Mouse (Mus musculus): Measurements from ENCODE around the gene B430305J03Rik. TPM values are rescaled to one million over a fixed set of nuclear protein-coding genes. Genes with fewer than 3 reads are reported as not detected.

Gene B430305J03Rik
- total RNA-seq, 1 experiment from 2014 or later = not detected

GRCm38 (mm10) chr3:61348036-61348614 is 17.6 kb downstream of the B430305J03Rik start:
- DNase-seq = no peak

- no peak for DNase-seq
Measured at GRCm38 (mm10) chr3:61345636-61346035, 20.1 kb downstream of the B430305J03Rik start.

- DNase-seq = no peak
Measured at GRCm38 (mm10) chr3:61344031-61344430, 21.7 kb downstream of the B430305J03Rik start.

- no peak for DNase-seq
Measured at GRCm38 (mm10) chr3:61340321-61340720, 25.4 kb downstream of the B430305J03Rik start.

- no peak for DNase-seq
Measured at GRCm38 (mm10) chr3:61337230-61337629, 28.5 kb downstream of the B430305J03Rik start.

DNA sequence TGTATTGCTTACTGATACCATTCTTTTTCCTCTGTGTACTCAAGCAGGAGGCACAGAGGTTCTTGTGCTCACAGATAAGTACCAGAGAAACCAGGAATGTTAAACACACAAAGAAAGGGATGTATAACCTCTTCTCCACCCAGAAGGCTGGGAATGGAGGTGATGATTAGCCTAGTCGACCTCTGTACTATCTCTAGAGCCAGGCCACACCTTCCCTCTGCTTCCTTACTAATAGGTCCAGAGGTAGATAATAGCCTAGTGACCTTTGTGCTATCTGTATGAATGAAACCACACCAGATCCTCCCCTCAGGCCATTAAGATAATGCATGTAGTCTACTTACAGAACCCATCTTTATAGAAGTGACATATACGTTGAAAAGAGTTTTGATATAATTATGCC is 29.5 kb downstream of the B430305J03Rik start:
- DNase-seq = no peak

- no peak for DNase-seq
Measured at GRCm38 (mm10) chr3:61321632-61322031, 44.1 kb downstream of the B430305J03Rik start.

GRCm38 (mm10) chr3:61320031-61320430 is 45.7 kb downstream of the B430305J03Rik start:
- DNase-seq = no peak

GRCm38 (mm10) chr3:61315002-61315401 is 50.7 kb downstream of the B430305J03Rik start:
- no peak for DNase-seq

Other genes starting within 250 kb of the B430305J03Rik start
- gene Rap2b, start 4.3 kb downstream of the B430305J03Rik start, total RNA-seq (2021) = 4.9 and 6.3 TPM in 2 replicates

Data from adrenal gland, postnatal 14 days (tissue).